Mouse (Mus musculus): ENCODE results near the gene Lpp.

- no peak for TF ChIP-seq CTCF (IDR thresholded peaks at IDR 0.05; ENCODE audit: low read depth)
- TF ChIP-seq EP300 (IDR thresholded peaks at IDR 0.05; ENCODE audit: low read depth) = no peak
Observed at GRCm38 (mm10) chr16:24446449-24446848, 53.1 kb downstream of the Lpp start.

Data from liver, postnatal 0 days (tissue).